Mouse (Mus musculus) R1 (cell line): ENCODE data around the gene Rbfox2.

Experiments used
- DNase-seq: peaks from one replicate; pipeline ENCODE4 v3.0.0-alpha.2; 2018; ENCODE audit warnings: low read depth, low spot score

Rbfox2 gene

GRCm38 (mm10) chr15:77332272-77332991, 25.6 kb upstream of the Rbfox2 start:
- peak; percentile 70 for DNase-seq

- DNase-seq = no peak
Measured at GRCm38 (mm10) chr15:77331444-77331843, 24.6 kb upstream of the Rbfox2 start.

GRCm38 (mm10) chr15:77329681-77330180, 22.9 kb upstream of the Rbfox2 start:
- no peak for DNase-seq

- DNase-seq = no peak
Measured at GRCm38 (mm10) chr15:77326361-77326760, 19.6 kb upstream of the Rbfox2 start.

GRCm38 (mm10) chr15:77324426-77324825, 17.6 kb upstream of the Rbfox2 start:
- DNase-seq = no peak

GRCm38 (mm10) chr15:77323226-77323625, 16.4 kb upstream of the Rbfox2 start:
- DNase-seq = no peak

- peak; percentile 39 for DNase-seq
Measured at GRCm38 (mm10) chr15:77313701-77314100, 6.9 kb upstream of the Rbfox2 start.

- no peak for DNase-seq
Measured at GRCm38 (mm10) chr15:77312796-77313195, 6.0 kb upstream of the Rbfox2 start.

- DNase-seq = no peak
Measured at GRCm38 (mm10) chr15:77307767-77308495, 1.1 kb upstream of the Rbfox2 start.

GRCm38 (mm10) chr15:77305852-77306546, 805 bp downstream of the Rbfox2 start:
- peak; percentile 74 for DNase-seq

GRCm38 (mm10) chr15:77304960-77305359, 1.8 kb downstream of the Rbfox2 start:
- no peak for DNase-seq

- no peak for DNase-seq
Measured at GRCm38 (mm10) chr15:77301122-77301521, 5.7 kb downstream of the Rbfox2 start.

GRCm38 (mm10) chr15:77298564-77298963, 8.2 kb downstream of the Rbfox2 start:
- no peak for DNase-seq

GRCm38 (mm10) chr15:77296635-77297034, 10.2 kb downstream of the Rbfox2 start:
- no peak for DNase-seq

GRCm38 (mm10) chr15:77293493-77293892, 13.3 kb downstream of the Rbfox2 start:
- peak; percentile 30 for DNase-seq

GRCm38 (mm10) chr15:77292381-77292780, 14.4 kb downstream of the Rbfox2 start:
- no peak for DNase-seq

- peak; percentile 11 for DNase-seq
Measured at GRCm38 (mm10) chr15:77291471-77291870, 15.3 kb downstream of the Rbfox2 start.

GRCm38 (mm10) chr15:77290352-77290751, 16.5 kb downstream of the Rbfox2 start:
- DNase-seq = no peak

GRCm38 (mm10) chr15:77280130-77280529, 26.7 kb downstream of the Rbfox2 start:
- no peak for DNase-seq

- no peak for DNase-seq
Measured at GRCm38 (mm10) chr15:77278825-77279224, 28.0 kb downstream of the Rbfox2 start.

GRCm38 (mm10) chr15:77276838-77277725, 29.7 kb downstream of the Rbfox2 start:
- DNase-seq = peak; percentile 65
